Mouse (Mus musculus) thymus, postnatal 4 days (tissue): ENCODE data around the gene Olfr1037.
"Not testable (repeated sequence)": the region's sequence is repeated elsewhere in the genome, so short reads cannot be mapped to it uniquely, and the experiment has no call there.

Experiments
- DNase-seq: peaks from one replicate; pipeline ENCODE4 v3.0.0; 2021

Gene Olfr1037

DNA sequence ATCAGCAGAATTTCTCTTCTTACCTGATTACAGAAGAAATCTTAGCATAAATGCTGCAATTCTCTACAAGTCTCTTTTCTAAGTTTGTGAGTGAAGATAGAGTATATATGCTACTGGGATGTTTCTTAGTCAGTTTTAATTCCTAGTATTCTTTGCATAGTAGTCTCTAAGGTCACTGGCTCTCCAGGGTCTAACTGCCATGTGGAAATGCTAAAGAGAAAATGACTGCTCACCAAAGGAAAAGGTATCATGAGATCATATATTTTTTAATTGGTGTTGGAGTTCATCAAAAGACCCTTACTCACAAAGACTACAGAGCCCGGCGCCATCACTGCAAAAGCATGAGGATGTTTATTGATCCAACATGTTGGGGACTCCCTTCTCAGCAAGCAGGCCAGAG lies at the start of gene Olfr1037:
Gene Olfr1037 (minus strand): TSS at position 101 of the 400 bp plus-strand sequence.
- DNase-seq = no peak

DNA sequence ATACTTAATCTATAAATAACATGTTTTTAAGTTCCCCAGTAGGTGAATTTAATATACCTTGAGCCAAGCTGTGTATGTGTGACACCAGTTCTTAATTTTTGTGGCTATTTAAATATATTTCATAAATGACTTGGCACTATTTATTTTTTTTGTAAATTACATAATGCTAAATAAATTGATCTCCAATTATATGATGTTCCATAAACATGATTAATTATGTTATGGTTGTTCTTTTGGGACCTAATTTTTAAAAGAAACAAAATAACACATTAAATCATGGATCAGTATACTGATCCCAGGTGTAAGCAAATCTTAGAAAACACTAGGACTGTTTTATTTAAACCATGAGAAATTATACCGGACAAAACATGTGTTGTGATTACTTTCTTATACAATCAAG lies 48.6 kb upstream of the Olfr1037 start, which contains the start of gene Olfr1039:
Gene Olfr1039 (minus strand): TSS at position 101 of the 400 bp plus-strand sequence.
- DNase-seq = no peak

DNA sequence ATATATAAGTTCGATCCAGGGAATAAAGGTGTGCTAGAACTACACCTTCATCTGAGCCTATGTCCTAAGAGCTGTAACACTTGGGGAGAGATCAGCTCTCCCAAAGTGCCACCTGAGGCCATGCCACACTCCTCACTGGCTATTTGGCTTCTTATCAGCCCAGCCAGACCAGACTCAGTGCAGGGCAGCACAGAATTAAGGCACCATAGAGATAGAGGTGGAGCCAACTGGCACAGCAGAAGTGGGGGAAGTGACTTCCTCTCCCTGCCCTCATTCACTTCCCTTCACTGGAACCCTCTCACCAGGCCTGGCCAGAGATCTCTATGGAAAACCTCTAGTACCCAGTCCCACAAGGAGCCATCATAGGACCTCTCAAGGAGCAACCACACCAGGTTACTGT lies 6.7 kb downstream of the Olfr1037 start:
- DNase-seq = not testable (repeated sequence)

DNA sequence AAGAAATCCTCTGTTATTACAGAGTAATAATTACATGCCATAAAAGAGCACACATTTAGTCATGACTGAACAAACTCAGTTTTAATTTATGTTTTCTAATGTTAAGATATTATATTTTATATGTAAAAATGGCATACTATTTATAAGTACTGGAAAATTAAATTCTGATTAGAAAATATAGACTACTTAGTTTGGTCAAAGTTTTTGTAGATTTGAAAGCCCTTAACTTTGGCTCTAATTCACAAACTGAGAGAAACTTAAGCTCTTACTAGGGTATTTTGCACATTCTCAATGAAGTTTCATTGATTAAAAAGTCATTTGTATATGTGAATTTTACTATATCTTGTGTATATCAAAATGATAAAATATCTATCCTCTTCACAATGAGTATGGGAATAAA lies 13.5 kb downstream of the Olfr1037 start, which contains the start of gene Olfr1036:
Gene Olfr1036 (plus strand): TSS at position 301 of the 400 bp plus-strand sequence.
- DNase-seq = not testable (repeated sequence)

DNA sequence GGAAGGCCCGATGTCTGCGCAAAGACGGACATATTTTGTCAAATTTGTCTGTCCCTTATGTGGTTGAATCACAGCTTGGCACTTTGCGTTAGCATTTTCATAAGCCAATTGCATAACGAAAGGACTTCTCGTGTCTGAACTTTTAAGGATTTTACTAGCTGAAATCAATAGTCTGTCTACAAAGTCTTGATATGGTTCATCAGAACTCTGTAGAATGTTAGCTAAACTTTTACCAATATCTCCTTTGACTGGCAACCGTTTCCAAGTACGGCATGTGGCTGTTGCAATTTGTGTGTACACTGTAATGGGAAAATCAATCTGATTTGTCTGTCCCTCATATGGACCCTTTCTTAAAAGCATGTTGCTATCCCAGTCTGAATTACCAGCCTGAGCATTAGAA lies 17.0 kb downstream of the Olfr1037 start:
- DNase-seq = no peak

DNA sequence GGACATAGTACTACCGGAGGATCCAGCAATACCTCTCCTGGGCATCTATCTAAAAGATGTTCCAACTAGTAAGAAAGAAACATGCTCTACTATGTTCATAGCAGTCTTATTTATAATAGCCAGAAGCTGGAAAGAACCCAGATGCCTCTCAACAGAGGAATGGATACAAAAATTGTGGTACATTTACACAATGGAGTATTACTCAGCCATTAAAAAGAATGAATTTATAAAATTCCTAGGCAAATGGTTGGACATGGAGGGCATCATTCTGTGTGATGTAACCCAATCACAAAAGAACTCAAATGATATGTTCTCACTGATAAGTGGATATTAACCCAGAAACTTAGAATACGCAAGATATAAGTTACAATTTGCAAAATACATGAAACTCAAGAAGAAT lies 23.4 kb downstream of the Olfr1037 start:
- not testable (repeated sequence) for DNase-seq

DNA sequence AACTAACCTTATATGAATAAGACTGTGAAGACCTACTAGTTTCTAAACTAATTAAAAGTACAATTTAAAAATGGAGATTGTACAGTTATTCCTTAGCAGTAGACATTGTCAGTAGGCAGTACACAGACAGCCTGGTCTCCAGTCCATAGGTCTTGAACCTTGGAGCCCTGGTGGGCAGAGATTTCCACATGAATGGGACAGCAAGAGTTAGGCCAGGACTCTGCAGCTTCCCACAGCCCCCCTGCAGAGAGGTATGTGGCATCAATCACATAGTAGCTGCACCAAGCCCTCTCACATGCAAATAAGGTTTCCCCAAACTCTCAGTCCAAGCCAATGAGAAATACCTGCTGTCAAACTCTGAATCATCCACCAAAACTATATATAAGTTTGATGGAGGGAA lies 36.4 kb downstream of the Olfr1037 start:
- not testable (repeated sequence) for DNase-seq

DNA sequence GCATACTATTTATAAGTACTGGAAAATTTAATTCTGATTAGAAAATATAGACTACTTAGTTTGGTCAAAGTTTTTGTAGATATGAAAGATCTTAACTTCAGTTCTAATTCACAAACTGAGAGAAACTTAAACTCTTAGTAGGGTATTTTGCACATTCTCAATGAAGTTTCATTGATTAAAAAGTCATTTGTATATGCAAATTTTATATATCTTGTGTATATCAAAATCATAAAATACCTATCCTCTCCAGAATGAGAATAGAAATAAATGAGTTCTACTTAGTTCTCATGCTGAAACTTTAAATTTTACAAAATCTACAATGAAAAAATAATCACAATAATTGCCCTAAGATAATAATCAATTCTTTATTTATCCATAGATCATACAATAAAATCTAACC lies 41.6 kb downstream of the Olfr1037 start, which contains the start of gene Olfr1034:
Gene Olfr1034 (plus strand): TSS at position 301 of the 400 bp plus-strand sequence.
- no peak for DNase-seq
